ENCODE assay signal across 8 mouse cellular contexts in the genomic region with DNA sequence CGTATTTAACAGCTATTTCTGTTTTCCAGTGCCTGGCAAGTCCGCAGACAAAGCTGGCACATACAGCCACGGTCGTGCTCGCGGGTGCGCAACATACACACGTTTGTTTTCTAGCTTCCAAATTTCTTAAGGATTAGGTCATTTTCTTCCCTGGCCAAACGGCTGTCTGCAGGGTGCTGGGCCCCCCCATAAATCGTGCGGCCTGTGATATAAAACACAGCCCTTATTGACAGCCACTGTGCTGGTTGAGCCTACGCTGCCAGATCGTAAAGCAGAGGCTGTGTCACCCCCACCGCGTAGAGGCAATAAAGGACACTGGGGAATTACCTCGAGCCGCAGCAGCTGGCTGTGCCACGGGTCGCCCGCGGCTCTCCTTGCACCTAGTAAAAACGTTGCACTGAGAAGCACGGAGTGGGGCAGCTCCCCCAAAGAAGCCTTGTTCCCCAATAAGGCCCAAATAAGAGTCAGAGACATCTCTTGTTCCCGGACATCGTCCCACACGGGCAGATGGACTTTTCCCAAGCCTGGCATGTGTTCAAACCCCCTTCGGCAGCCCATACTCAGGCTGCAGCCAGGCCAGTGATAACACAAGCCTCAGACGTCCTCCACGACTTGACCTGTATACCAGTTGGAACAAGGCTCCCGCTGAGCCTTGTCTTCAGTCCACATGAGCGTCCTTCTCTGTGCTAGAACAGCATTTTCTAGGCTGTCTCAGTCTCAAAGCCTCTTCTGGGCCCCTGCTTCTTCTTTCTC.
DNase-seq lines count a peak whose midpoint lies in the region; ATAC-seq and TF ChIP-seq lines count a peak whose summit lies in the region.
"Had no signal": no experiment of that assay in that cellular context is flagged by ENCODE, and none has a peak within 500 bp of the region (broad histone marks: within the 10 kb centered on the region; RNA-seq: fewer than 3 reads in every experiment).

No protein-coding gene starts in this region.

- no peak overlapping the region for H3K4me3 ChIP-seq in limb, embryonic 14.5 days (replicated peaks; ENCODE audit: low read length)
- no peak overlapping the region for H3K4me3 ChIP-seq in liver, embryonic 12.5 days

- no peak overlapping the region for H3K9ac ChIP-seq in limb, embryonic 14.5 days (ENCODE audit: low read depth, low read length, severe bottlenecking)
- no peak overlapping the region for H3K9ac ChIP-seq in liver, embryonic 12.5 days
- H3K9ac ChIP-seq: lung, embryonic 14.5 days had no signal

- H3K27me3 ChIP-seq in limb, embryonic 14.5 days (ENCODE audit: control insufficient read depth, insufficient read depth, low read length): no peaks in the 10 kb centered on the region
- H3K27me3 ChIP-seq in liver, embryonic 12.5 days (replicated peaks): no peaks in the 10 kb centered on the region; the same call in 1 of the 2 replicates

- H3K4me1 ChIP-seq in limb, embryonic 14.5 days (ENCODE audit: control insufficient read depth, insufficient read depth, low read length): peaks cover 30% of the 10 kb centered on the region
- peaks cover 4% of the 10 kb centered on the region for H3K4me1 ChIP-seq in liver, embryonic 12.5 days

- H3K4me2 ChIP-seq in limb, embryonic 14.5 days (replicated peaks; ENCODE audit: low read depth, low read length, severe bottlenecking): peak overlapping the region; percentile 33
- no peak overlapping the region for H3K4me2 ChIP-seq in liver, embryonic 12.5 days
- H3K4me2 ChIP-seq: lung, embryonic 14.5 days had no signal

- H3K9me3 ChIP-seq in limb, embryonic 14.5 days (ENCODE audit: control insufficient read depth, low read length): no peaks in the 10 kb centered on the region
- 0 out of 2 replicates have a peak, but pooled peaks cover 5% of the 10 kb centered on the region for H3K9me3 ChIP-seq in liver, embryonic 12.5 days (replicated peaks)

- ATAC-seq in common myeloid progenitor, adult 5-6 weeks (replicated peaks; ENCODE audit: low read depth, poor library complexity, severe bottlenecking): 0 out of 2 replicates have a peak, but pooled peaks have one; percentile 5
- ATAC-seq in limb, embryonic 14.5 days (ENCODE audit: low FRiP score, low read depth): peak; percentile 91
- no peak for ATAC-seq in liver, embryonic 12.5 days

- no peak for TF ChIP-seq POLR2A in limb, embryonic 14.5 days (IDR thresholded peaks at IDR 0.05; ENCODE audit: borderline replicate concordance, extremely low read depth, insufficient read depth, insufficient read length)

- H3K36me3 ChIP-seq in limb, embryonic 14.5 days (ENCODE audit: control insufficient read depth, insufficient read depth, low read length): no peaks in the 10 kb centered on the region
- H3K36me3 ChIP-seq in liver, embryonic 12.5 days: no peaks in the 10 kb centered on the region

- DNase-seq in layer of hippocampus, postnatal 10 days (ENCODE audit: low spot score in 2 of 2): peak; percentile 18 to 28
- no peak for DNase-seq in layer of hippocampus, postnatal 25 days (ENCODE audit: extremely low spot score in 1 of 2, low spot score in 1 of 2)
- DNase-seq in forelimb bud, embryonic 11.5 days (ENCODE audit: low read depth, low spot score): peak; percentile 86
- peak; percentile 82 for DNase-seq in limb, embryonic 14.5 days (ENCODE audit: low spot score)
- DNase-seq in thymus, postnatal 0 days (ENCODE audit: low spot score): no peak
- DNase-seq: lung, embryonic 14.5 days had no signal

- H3K27ac ChIP-seq in limb, embryonic 14.5 days (replicated peaks; ENCODE audit: low read depth, low read length): peak overlapping the region; percentile 85
- no peak overlapping the region for H3K27ac ChIP-seq in liver, embryonic 12.5 days

- WGBS in limb, embryonic 14.5 days: 5% methylated on average over 31 of the region's 31 CpGs
- 68% methylated on average over 31 of the region's 31 CpGs for WGBS in liver, embryonic 12.5 days (ENCODE audit: insufficient replicate concordance)

Comparison
In these comparisons a context has a peak if more than half of its experiments do, and no peak if none do; other contexts are left out.
1. DNase-seq: peak in layer of hippocampus, postnatal 10 days (2 of 2), forelimb bud, embryonic 11.5 days (single experiment) and limb, embryonic 14.5 days (single experiment); none in layer of hippocampus, postnatal 25 days (0 of 2) and thymus, postnatal 0 days (single experiment).